Mouse (Mus musculus) right cerebral cortex, postnatal 25 days (tissue): ENCODE measurements around the gene Spcs1.

Experiments
- DNase-seq: peaks from one replicate; pipeline ENCODE4 v3.0.0; 2022

Spcs1 gene

GRCm38 (mm10) chr14:31001307-31002205 lies at the start of gene Spcs1, which contains the start of gene Glt8d1:
Spcs1 (minus strand) TSS chr14:31001672.
Glt8d1 (plus strand) TSS chr14:31001400.
- DNase-seq = peak; percentile 91

- no peak for DNase-seq
Measured at GRCm38 (mm10) chr14:31045817-31046216, 44.3 kb upstream of the Spcs1 start.

- DNase-seq = no peak
Measured at GRCm38 (mm10) chr14:31045296-31045695, 43.8 kb upstream of the Spcs1 start.

- DNase-seq = no peak
Measured at GRCm38 (mm10) chr14:31025785-31026184, 24.3 kb upstream of the Spcs1 start.

GRCm38 (mm10) chr14:31022579-31022978 lies 21.1 kb upstream of the Spcs1 start:
- DNase-seq = no peak

- DNase-seq = no peak
Measured at GRCm38 (mm10) chr14:31019331-31020205, 18.1 kb upstream of the Spcs1 start.

GRCm38 (mm10) chr14:31018860-31019291 lies 17.4 kb upstream of the Spcs1 start, which contains the start of the genes Pbrm1 and Gnl3:
Pbrm1 (plus strand) TSS chr14:31019138.
Gnl3 (minus strand) TSS chr14:31019152.
- DNase-seq = peak; percentile 98

GRCm38 (mm10) chr14:31017854-31018253 lies 16.4 kb upstream of the Spcs1 start:
- DNase-seq = no peak

GRCm38 (mm10) chr14:31016063-31016462 lies 14.6 kb upstream of the Spcs1 start:
- no peak for DNase-seq

- DNase-seq = no peak
Measured at GRCm38 (mm10) chr14:31013928-31014327, 12.5 kb upstream of the Spcs1 start.

- DNase-seq = no peak
Measured at GRCm38 (mm10) chr14:31011588-31011987, 10.1 kb upstream of the Spcs1 start.

- DNase-seq = no peak
Measured at GRCm38 (mm10) chr14:31006779-31007178, 5.3 kb upstream of the Spcs1 start.

- no peak for DNase-seq
Measured at GRCm38 (mm10) chr14:31004527-31004926, 3.1 kb upstream of the Spcs1 start.

- no peak for DNase-seq
Measured at GRCm38 (mm10) chr14:31000816-31001306, 611 bp downstream of the Spcs1 start.

- no peak for DNase-seq
Measured at GRCm38 (mm10) chr14:31000356-31000755, 1.1 kb downstream of the Spcs1 start.

GRCm38 (mm10) chr14:30996417-30996816 lies 5.1 kb downstream of the Spcs1 start:
- no peak for DNase-seq

GRCm38 (mm10) chr14:30976222-30976621 lies 25.2 kb downstream of the Spcs1 start:
- DNase-seq = no peak

GRCm38 (mm10) chr14:30974204-30974603 lies 27.3 kb downstream of the Spcs1 start:
- DNase-seq = peak; percentile 61

- DNase-seq = no peak
Measured at GRCm38 (mm10) chr14:30960366-30960765, 41.1 kb downstream of the Spcs1 start.

GRCm38 (mm10) chr14:30959031-30959430 lies 42.4 kb downstream of the Spcs1 start:
- no peak for DNase-seq

GRCm38 (mm10) chr14:30958517-30958916 lies 43.0 kb downstream of the Spcs1 start:
- no peak for DNase-seq

GRCm38 (mm10) chr14:30951154-30951825 lies 50.2 kb downstream of the Spcs1 start, which contains the start of gene Nek4:
Nek4 (plus strand) TSS chr14:30951377.
- DNase-seq = peak; percentile 97
